Mouse (Mus musculus) thymus, postnatal 14 days (tissue): Measurements from ENCODE around the gene Kcnj8.
A peak's percentile ranks its signal among the peaks of the same experiment; 100 is the strongest.
"Not testable (repeated sequence)": the region's sequence is repeated elsewhere in the genome, so short reads cannot be mapped to it uniquely, and the experiment has no call there.

Experiments
- DNase-seq: peaks from one replicate; pipeline ENCODE4 v3.0.0; 2021

Kcnj8 gene

GRCm38 (mm10) chr6:142545132-142545531 is 26.3 kb downstream of the Kcnj8 start:
- DNase-seq, result no peak

- DNase-seq, result no peak
These were observed 27.8 kb downstream of the Kcnj8 start for GRCm38 (mm10) chr6:142543648-142544047.

- DNase-seq, result no peak
These were observed 28.6 kb downstream of the Kcnj8 start for GRCm38 (mm10) chr6:142542800-142543175.

DNA sequence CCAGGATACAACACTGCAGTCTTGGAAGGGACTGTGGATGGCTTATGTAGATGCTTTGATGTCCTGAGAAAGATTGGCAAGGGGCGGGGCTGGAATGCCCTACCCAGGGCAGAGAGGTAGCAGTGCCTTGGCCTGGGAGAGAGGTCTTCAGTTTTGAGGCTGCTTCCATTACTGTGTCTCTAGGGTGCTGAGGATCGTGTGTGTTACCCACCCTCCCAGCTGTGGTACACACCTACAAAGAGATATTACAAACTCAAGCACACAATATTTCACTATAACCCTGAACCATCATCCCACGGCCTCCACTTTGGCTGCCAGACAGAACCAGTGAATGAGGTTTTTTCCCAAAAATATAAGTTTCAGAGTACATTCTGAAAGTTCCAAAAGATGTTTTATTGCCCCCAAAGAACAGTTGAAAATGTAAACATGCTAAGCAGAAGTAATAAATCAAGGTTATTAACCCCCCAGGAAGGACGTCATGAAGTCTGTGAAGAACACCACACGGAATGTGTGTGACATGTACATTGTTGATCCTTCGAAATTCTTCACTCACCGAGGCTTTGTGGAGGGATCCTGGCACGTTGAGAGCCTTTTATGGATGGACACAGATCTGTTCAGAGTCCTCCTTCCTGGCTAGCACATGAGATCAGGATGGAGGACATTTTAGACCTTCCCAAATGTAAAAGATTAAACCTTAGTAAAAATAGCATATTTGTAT is 29.2 kb downstream of the Kcnj8 start:
- DNase-seq, result no peak

DNA sequence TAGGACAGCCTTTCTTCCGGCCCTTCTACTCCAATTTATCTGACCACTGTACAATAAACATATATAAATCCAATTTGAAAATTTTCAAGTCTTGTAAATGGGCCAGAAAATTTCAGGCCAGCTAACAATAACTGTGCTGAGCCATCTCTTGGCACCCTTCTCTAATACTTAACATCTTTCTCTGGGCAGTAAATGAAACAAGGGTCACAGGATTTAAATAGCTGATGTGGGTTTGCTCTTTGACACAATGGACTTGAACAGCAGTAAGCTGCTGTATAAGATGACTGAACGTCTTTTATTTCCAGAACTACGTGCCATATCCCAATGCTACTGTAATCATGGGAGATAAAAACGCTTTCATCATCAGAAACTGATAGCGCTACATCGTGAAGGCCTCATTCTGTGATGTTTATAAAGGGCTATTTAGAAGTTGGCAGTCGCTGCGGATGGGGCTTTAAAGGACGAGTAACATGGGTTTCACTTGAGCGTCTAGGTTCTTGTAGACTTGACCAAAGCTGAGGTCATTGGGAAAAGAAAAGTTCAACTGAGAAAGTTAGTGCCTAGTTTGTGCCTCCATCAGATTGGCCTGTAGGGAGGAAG is 30.8 kb downstream of the Kcnj8 start:
- no peak for DNase-seq

- DNase-seq, result no peak
These were observed 31.3 kb downstream of the Kcnj8 start for GRCm38 (mm10) chr6:142540131-142540530.

DNA sequence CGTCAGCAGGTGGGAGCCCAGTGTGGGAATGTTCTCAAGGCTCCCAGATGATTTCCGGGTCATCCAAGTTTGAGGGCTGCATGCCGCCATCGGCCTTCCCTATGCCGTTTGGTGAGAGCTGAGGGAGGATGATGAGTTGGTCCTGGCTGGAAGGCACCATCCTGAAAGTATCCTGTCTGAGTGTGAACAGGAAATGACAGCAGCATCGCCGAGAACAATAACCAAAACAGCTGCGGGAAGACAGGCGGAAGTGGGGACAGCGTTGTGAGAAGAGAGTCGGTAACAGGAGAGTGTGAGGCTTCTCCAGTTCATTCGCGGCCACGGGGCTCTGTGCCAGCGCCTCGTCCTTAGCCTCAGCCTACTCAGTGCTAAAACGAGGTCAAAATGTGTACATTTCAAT is 32.9 kb downstream of the Kcnj8 start:
- peak; percentile 81 for DNase-seq

GRCm38 (mm10) chr6:142533412-142533811 is 38.0 kb downstream of the Kcnj8 start:
- DNase-seq, result no peak

DNA sequence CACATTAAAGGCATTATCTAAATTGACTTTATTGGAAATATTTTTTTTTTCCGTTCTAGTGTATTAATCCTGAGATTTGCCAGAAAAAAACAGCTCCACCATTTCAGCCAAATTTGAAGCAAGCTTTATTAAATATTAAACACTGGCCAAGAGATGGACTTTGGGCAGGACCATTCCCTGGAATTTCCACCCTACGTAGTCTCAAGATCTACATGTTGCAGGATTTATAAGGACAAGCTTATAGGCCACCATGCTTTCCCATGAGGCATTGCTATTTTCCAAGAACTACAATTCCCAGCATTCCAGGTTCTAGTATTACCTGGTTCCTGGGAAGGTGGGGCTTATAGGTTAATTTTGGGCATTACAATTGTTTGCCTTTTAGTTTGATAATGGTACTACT is 38.7 kb downstream of the Kcnj8 start:
- no peak for DNase-seq

DNA sequence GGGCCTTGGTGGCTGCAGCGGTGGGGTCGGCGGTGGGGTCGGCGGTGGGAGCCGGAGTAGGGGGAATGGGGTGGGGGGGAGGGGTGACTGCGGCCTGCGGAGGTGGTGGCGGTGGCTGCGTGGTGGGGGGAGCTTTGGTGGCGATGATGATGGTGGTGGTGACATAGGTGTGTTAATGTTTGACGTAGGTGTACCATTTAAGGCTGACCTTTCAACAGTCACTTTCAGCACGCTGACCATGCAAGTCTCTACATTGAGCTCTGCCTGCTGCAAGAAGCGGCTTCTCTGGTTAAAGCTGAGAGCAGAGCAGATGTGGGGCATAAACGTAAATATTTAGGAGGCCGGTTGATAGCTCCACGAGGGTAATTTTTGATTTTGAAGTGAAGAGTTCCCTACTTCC is 39.3 kb downstream of the Kcnj8 start:
- DNase-seq, result no peak

DNA sequence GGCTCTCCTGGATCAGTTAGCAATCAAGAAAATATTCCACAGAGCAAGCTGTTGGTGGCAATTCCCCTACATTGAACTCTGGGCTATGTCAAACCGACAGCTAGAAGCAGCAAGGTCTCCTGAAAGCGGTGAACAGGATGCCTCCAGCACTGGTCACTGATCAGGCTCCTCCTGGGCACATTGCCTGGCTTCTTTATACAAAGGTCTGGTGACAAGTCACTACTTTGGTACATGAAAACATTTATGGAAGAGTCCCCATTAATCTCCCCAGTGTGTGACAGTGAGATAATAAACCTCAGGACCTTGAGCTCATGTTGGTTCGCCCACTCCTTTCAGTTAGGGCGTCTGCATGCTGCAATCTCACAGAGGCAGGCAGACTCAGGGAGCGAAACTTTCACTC is 41.0 kb downstream of the Kcnj8 start:
- no peak for DNase-seq

DNA sequence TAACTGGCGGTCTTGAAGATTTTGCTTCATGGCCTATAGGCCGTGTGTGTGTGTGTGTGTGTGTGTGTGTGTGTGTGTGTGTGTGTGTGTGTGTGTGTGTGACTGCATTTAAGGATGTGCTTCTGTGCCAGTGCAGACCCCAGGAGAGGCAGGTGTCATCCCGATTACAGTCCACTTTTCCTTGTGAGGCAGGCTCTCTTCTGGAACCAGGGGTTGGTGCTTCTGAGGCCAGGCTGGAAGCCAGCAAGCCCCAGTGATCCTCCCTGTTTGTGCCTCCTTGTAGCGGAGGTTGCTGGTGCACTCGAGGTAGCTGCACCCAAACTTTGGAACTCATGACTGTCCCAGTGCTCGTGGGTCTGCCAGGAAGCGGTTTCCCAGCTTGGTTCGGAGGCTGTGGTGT is 41.7 kb downstream of the Kcnj8 start:
- DNase-seq, result no peak

DNA sequence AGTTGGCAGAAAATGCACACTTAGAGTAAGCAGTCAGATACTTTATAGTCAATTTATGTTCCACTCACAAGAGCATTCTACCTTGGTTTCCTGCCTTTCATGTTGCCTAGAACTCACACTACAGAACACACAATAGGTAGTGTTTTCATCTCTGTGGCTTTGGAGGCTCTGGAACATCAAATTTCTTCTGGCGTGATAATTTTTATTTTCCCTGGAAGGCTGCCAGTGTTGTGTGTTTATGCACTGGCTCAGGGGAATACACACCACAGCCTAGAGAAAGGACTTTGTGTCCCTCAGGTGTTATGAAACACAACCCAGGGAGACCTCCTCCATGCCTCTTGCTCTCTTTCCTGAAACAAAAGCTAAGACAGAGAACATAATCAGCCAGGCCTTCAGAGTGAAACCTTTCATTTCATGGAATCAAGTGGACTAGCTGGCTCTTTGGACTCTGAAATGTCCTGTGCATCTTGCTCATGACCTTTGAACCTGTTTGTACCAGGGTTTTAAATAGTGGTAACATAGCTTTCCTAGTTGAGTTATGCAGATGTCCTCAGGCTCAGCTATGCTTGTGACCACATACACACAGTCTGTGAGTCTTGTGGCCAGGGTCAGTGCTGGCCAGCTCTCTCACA is 43.4 kb downstream of the Kcnj8 start:
- no peak for DNase-seq

- DNase-seq, result peak; percentile 80
These were observed 46.6 kb downstream of the Kcnj8 start for GRCm38 (mm10) chr6:142524635-142525308.

DNA sequence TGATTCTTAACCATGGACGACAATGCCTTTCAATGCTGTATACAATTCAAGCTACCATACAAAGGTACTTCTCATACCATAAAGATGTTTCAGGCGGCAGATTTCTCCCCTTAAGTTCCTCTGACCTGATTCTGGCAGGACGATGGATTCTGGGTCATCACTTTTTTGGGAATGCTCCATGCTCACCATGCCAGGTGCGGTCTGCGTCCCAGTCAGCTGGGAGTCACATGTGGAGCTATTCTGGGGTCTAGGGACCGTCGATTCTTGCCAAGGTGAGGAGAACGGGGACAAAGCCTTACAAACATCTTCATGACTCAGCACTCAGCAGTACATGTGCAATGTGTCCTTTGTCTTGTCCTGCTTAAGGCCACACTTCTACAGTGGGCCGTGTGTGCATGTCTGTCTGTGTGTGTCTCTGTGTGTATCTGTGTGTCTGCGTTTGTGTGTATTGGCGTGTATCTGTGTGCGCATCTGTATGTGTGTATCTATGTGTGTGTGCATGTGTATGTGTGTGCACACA is 49.8 kb downstream of the Kcnj8 start:
- DNase-seq, result no peak

DNA sequence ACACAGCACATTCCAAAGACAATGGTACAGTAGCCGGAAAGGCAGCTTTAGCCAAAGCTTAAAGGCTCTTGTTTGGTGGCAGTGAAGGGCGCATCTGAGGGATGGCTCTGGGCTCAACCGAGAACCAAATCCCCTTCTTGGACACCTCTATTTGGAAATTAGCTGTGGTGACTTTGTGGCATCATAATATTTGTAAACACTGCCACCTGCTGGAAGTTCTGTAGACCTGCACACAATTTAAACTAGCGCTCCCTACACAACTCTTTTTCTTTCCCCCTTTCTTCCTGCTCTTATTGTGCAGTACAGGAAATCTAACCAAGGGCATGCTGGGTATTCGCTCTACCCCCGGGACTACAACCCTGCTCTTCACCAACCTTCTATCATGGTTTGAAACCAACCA is 52.3 kb downstream of the Kcnj8 start:
- DNase-seq, result peak; percentile 48

GRCm38 (mm10) chr6:142515379-142515778 is 56.0 kb downstream of the Kcnj8 start:
- not testable (repeated sequence) for DNase-seq

- DNase-seq, result peak; percentile 77
These were observed 56.5 kb downstream of the Kcnj8 start for GRCm38 (mm10) chr6:142514912-142515311.
